In genomic region chr11:63969205-63969910, GRCm38 (mm10) we compare ENCODE assay signal across 9 mouse cellular contexts. TPM values are rescaled to one million over a fixed set of nuclear protein-coding genes. Genes with fewer than 3 reads are reported as not detected.
DNase-seq lines count a peak whose midpoint lies in the region; ATAC-seq lines count a peak whose summit lies in the region.
"Had no signal": no experiment of that assay in that cellular context is flagged by ENCODE, and none has a peak within 500 bp of the region (broad histone marks: within the 10 kb centered on the region; RNA-seq: fewer than 3 reads in every experiment).

No protein-coding gene starts in this region.

- H3K4me3 ChIP-seq in midbrain, embryonic 13.5 days (replicated peaks): no peak overlapping the region
- H3K4me3 ChIP-seq: erythroblast, embryonic 14.5 days had no signal

- H3K9me3 ChIP-seq in midbrain, embryonic 13.5 days: no peaks in the 10 kb centered on the region

- no peak overlapping the region for H3K4me2 ChIP-seq in midbrain, embryonic 13.5 days (replicated peaks)

- H3K4me1 ChIP-seq in midbrain, embryonic 13.5 days (replicated peaks): peaks cover 25% of the 10 kb centered on the region

- ATAC-seq in cerebellum, adult (ENCODE audit: insufficient number of reproducible peaks, low FRiP score, low TSS enrichment): no peak
- ATAC-seq in midbrain, embryonic 13.5 days: peak; percentile 82

- 8% methylated on average over 11 of the region's 11 CpGs for WGBS in midbrain, embryonic 13.5 days

- DNase-seq in cerebellum, postnatal 10 days: peak; percentile 28 to 54
- DNase-seq in c-Kit-positive CD71-positive TER-119-negative erythroid progenitor cells, embryonic 14.5 days (ENCODE audit: low read depth): peak; percentile 15
- peak; percentile 39 for DNase-seq in kidney, postnatal 14 days
- DNase-seq in cerebellum, adult 8-10 months: no peak
- DNase-seq in spleen, adult 18-20 months: no peak
- no peak for DNase-seq in lung, postnatal 25 days (ENCODE audit: low spot score)

- no peaks in the 10 kb centered on the region for H3K27me3 ChIP-seq in midbrain, embryonic 13.5 days

- no peaks in the 10 kb centered on the region for H3K36me3 ChIP-seq in midbrain, embryonic 13.5 days

- 0 out of 2 replicates have a peak overlapping the region, but pooled peaks have one; percentile 10 for H3K9ac ChIP-seq in midbrain, embryonic 13.5 days (replicated peaks)

- peak overlapping the region; percentile 73 for H3K27ac ChIP-seq in midbrain, embryonic 13.5 days

RNA-seq across cellular contexts. Expression of gene Hs3st3b1, which starts 47.3 kb away (rescaled TPM):
- 13.0 and 15.9 TPM in 2 replicates for polyA plus RNA-seq in midbrain, embryonic 13.5 days (2015; fragmentation: Nextera tagmentation; extraction: Ambion mirVana)

Comparison
In these comparisons a context has a peak if more than half of its experiments do, and no peak if none do; other contexts are left out.
1. DNase-seq: peak in cerebellum, postnatal 10 days (2 of 2), c-Kit-positive CD71-positive TER-119-negative erythroid progenitor cells, embryonic 14.5 days (single experiment) and kidney, postnatal 14 days (single experiment); none in cerebellum, adult 8-10 months (single experiment), spleen, adult 18-20 months (0 of 2) and lung, postnatal 25 days (single experiment).